Mouse (Mus musculus): ENCODE data around the gene Dysf. TPM values are rescaled to one million over a fixed set of nuclear protein-coding genes. Genes with fewer than 3 reads are reported as not detected.

Dysf gene
- total RNA-seq, 2 experiments from 2014 or later, result not detected

DNA sequence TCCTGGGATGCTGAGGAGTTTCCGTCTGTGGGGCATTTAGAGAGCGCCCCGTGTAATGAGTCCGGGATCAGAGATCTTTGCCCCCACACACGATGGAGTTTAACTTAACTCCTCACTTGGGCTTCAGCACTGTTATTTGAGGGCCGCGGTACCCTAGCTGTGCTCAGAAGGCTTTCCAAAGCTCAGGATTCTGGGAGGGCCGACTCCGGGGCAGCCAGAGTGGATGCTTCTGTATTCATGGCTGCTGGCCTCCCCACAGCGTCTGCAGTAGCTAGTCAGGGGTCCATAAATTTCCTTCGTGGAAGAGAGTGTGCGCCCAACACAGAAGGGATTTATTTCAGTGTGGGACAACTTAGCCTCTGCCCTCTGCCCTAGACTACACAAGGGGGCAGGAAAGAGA lies 97.7 kb downstream of the Dysf start:
- ATAC-seq (ENCODE audit: poor library complexity, severe bottlenecking), result no peak

DNA sequence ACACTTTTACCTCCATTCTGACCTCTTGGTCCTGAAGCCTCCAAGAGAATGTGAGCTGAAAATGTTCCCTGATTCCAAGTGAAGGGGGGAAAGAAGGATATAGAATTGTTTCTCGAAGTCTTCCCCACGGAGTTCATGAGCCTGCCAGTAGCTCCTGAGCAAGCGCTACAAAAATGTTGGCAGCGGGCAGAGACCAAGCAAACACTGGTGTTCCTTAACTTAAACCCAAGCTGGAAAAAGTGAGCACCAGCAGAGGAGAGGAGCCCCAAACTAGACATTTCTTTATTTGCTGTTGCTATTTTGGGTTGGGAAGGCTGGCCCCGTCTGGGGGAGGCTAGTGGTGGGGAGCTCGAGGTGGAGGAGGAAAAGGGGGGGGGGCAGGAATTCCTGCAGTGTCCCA lies 102.0 kb downstream of the Dysf start:
- ATAC-seq (ENCODE audit: poor library complexity, severe bottlenecking), result no peak

DNA sequence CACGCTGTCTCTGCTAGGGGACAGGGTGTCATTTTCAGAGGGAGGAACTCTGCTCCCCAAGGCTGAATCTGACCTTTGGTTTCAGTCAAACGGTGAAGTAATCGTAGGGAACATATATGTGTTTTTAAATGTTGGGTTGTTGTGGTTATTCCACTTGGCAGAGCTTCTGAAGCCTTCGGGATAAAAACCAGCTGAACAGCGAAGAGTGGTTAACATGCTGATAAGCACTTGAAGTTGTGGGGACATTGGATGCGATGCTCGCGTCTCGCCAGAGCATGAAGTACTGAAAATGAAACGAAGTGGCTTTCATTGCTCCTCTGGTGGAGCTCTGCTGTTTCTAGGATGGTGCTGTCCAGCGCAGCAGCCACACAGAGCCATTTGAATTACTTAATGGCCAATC lies 102.7 kb downstream of the Dysf start:
- no peak for ATAC-seq (ENCODE audit: poor library complexity, severe bottlenecking)

DNA sequence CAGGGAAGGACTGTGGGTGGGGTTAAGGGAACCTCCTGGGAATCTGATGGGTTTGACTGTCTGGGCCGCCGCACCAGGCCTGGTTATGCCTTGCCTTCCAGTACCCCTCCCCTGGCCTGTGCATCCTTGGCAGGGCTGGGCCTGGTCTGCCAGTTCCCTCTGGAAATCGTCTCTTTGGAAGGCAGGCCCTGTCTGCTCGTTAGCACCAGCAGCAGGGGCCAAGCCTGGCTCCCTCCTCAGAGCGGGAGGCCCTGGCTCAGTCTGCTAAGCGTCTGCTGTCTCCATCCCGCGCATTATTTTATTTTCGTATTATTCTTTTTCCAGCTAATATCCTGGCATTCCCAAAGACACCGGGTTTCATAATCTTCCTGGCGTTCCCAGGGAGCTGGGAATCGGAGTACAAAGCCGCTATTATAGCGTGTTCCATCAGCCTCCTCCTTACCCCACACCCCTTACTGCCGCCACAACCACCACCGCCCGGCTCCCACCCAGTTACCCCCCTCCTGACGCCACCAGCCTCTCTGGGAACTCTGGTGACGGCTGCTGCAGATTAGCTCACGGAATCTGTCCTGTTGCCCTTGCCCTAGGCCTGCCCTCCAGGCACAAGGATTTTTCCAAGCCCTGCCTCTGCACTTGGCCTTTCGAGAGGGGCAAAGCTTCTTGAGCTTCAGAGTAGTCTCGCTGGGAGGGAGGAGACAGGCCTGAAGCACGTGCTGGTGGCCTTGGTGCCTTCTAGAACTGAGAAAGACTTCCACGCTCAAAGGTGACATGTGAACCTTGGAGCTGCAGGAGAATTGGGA lies 111.5 kb downstream of the Dysf start:
- no peak for ATAC-seq (ENCODE audit: poor library complexity, severe bottlenecking)

DNA sequence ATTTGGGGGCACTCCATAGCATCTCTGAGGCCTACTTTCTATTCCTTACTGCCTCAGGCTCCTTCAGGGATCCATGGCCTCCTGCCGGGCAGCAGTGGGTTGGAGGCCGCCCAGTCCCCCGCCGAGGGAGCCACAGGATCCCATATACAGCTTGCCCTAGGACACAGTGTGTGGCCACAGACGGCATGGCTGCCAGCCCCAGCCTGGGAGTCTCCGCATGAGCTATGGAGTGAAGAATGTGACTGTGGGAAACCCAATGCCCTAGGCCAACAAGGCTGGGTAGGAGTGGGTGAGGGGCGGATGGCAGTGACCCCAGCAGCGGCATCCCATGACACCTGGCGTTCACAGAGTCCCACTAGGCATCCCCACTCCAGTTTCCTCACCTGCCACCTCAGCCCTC lies 116.2 kb downstream of the Dysf start:
- no peak for ATAC-seq (ENCODE audit: poor library complexity, severe bottlenecking)

DNA sequence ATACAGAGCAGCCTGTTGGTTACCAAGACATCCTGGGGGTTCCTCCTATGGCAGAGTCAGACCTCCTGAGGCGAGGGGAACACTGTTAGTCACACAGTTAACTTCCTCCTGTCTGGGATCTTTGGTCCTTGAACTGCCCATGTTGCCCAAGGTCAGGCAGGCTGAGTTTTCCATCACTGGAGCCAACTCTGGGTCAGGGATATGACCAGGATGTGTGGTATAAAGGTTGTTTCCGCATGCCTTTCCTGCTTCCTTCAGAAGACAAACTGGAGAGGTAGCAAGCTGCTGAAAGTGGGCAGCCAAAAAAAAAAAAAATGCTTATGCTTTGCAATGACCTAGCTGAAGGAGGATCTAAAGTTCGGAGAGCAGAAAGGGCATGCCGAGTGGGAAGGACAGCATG lies 116.7 kb downstream of the Dysf start:
- ATAC-seq (ENCODE audit: poor library complexity, severe bottlenecking), result no peak

DNA sequence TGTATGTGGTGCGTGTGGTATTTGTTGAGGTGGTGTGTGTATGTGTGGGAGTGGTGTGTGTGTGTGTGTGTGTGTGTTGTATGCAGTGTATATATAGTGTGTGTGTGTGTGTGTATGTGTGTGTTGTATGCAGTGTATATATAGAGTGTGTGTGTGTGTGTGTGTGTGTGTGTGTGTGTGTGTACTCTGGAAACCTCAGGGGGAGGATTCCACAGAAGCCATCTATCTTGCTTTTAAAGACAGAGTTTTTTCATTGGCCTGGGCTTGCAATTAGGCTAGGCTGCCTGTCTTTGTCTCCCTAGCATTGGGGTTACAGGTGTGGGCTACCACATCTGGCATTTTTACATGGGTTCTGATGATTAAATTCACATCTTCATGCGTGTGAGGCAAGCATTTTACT lies 119.8 kb downstream of the Dysf start:
- no peak for ATAC-seq (ENCODE audit: poor library complexity, severe bottlenecking)

DNA sequence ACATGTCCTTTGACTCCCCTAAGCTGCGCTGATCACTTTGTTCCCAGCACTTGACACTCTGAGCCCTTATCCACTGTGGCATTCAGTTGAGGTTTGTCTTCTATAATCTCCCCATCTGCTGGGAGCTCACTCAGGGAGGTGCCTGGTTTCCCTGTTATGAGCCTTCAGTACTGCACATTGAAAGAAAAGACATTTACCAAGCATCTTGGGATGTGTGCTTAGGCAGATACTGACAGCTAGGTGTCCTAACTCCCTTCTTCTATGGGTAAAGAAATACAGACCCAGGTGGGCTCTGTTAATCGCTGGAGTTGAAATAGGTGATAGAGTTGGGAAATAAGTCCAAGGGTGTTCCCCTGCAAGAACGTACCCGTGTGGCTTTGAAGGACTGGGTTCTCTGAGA lies 122.5 kb downstream of the Dysf start:
- ATAC-seq (ENCODE audit: poor library complexity, severe bottlenecking), result no peak

DNA sequence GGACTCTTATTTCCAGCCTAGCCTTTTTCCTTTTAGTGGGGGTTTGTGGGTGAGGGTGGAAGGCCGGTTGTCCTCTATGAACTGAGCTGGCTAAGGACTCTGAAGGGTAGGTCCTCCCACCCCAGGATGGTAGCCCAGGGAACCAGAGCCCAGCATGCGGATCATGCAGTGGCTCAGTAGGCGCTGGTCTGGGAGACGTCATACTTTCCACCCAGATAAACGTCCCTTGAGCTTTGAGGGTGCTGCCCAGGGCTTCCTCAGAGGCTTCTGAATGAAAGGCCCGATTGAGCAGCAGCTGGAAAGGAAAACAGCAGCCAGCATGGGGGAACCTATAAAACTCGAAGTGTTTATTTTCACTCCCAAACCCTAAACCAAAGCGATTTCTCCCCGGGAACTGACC lies 123.1 kb downstream of the Dysf start:
- no peak for ATAC-seq (ENCODE audit: poor library complexity, severe bottlenecking)

DNA sequence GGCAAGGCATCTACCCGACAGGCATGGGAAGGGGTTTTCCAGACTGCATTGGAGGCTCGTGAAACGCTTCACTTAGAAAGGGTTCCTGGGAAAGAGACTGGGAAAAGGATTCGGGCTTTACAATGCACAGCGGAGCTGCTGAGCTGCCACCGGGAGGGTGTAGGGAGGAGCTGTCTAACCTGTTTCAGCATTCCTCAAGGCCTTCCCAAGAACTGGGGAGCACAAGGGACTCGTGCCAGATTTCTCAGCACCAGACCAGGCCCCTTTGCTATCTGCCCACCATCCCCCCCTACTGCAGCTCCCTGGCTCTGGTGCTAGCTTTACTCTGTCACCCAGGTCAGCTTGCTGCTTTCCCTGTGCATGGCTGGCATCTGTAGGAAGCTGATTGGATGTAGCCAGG lies 124.7 kb downstream of the Dysf start:
- ATAC-seq (ENCODE audit: poor library complexity, severe bottlenecking), result no peak

DNA sequence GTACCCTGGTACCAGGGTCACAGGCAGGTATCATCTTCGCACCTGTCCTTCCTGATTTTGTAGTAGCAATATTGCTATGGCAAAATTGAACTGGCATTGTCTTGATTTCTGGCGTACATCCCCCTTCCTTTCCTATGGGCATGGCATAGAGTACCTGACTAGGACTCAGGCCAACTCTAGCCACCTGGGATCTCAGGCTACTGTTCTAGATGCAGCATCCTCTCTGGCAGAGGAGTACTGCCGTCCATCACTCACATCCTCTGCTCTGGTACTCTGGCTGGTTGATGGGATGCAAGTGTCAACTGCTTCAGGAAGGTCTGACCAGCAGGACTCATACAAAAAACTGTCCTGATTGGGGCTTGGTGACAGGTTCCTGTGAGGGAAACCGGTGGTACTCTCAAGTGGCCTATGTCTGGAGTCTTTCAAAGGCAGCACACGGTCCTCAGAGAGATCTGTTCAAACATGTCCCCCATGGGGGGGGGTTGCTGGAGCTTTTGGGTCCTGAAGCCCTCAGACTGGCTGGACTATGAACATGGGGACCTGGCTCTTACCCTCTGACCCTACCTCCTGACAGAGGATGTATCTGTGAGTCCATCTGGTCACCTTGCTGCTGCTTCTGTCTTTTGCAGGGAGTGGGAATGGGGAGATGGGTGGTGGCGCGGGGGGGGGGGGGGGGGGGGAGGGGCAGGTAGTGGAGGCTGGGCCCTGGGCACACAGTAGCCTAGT lies 125.8 kb downstream of the Dysf start:
- ATAC-seq (ENCODE audit: poor library complexity, severe bottlenecking), result no peak

DNA sequence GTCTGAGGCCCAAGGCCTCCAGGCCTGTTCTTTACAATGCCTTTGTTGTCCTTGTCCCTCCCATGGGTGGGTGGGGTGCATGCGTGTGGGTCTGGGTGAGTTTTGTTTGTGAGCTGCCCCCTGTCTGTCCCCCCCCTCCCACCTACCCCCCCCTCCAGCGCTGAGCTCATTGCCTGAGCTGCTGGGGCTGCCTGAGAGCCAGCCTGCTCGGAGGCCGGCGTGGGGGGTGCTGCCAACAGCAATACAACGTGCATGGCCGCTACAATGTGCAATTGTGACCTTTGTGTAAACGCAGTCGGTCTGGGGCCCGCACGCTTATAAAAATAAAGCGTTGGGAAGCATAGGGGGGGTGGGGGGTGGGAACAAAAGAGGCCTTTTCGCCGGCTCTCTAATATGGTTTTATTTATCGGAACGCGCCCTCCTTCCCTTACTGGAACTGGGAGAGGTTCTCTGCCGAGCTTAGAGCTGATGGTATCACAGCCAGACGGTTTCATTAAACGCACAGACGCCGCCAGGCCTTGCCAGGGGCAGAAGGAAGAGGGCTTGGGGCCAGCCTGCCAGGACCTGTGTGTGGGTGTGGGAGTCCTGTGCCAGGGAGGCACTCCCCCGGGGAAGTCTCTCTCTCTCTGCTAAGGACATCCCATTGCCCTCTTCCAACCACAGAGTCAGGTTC lies 126.5 kb downstream of the Dysf start:
- no peak for ATAC-seq (ENCODE audit: poor library complexity, severe bottlenecking)

DNA sequence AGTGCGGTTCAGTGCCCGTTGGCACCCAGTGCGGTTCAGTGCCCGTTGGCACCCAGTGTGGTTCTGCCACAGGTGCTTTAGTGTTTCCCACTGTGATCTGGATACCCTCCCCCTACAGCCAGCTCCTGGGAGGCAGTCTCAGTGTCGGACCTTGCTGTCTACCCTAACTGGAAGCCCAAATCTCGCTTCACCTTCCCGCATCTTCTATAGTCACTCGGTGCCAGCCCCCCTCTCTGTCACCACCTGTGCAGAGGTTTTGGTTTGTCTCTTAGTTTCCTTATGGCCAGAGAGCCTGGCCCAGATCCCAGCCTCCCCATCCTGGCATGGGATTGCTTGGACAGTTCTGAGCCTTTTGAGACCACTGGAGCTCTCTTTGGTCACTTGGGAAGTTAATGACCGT lies 127.3 kb downstream of the Dysf start:
- no peak for ATAC-seq (ENCODE audit: poor library complexity, severe bottlenecking)

DNA sequence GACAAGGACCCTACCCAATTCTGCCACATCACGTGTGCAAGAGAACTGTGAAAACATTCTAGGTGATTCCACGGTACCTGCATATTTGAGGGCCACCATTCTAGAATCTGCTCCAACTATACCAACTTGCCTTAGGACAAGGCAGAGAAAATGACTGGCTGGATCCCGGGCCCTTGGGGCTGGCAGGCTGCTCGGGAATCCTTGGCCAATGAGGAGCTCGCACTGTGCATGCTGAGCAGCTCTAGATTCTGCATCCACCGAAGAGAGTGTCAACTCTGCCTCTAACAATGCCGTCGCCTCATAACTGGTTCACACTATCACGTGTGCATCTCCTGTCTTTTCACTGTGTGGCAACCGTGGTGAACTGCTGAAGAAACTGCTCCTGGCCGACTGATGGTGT lies 128.0 kb downstream of the Dysf start:
- no peak for ATAC-seq (ENCODE audit: poor library complexity, severe bottlenecking)

DNA sequence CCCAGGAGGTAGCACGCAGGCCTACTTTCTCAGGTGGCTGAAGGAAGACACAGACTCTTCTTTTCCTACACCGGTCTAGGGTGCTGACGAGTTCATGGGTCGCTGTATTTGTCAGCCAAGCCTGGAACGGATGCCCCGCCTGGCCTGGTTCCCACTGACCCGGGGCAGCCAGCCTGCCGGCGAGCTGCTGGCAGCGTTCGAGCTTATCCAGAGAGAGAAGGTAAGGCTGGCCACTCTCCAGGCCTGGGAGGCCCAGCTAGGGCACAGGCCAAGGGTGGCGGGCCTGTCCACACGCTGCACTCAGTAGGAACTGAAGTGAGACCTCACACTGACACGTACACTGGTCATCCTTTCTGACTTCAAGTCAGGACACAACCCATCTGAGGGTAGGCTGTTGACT lies 131.5 kb downstream of the Dysf start:
- no peak for ATAC-seq (ENCODE audit: poor library complexity, severe bottlenecking)

DNA sequence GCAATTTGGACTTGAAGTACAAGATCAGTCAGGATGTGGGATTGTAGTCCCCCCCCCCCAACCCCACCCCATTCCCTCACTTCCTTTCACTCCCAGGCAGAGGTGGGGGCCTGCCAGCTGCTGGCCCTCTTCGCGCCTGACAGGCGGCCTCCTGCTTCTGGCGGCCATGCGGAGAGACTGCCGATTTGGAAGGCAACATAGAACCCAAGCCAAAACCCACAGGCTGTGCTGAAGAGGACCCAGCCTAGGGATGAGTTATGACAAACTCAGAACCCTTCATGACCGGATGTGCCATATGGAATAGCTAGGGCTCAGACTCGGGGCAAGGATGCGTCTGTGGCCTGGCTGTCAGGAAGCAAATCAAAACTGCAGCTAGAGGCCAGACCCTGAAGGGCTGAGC lies 134.1 kb downstream of the Dysf start:
- no peak for ATAC-seq (ENCODE audit: poor library complexity, severe bottlenecking)

DNA sequence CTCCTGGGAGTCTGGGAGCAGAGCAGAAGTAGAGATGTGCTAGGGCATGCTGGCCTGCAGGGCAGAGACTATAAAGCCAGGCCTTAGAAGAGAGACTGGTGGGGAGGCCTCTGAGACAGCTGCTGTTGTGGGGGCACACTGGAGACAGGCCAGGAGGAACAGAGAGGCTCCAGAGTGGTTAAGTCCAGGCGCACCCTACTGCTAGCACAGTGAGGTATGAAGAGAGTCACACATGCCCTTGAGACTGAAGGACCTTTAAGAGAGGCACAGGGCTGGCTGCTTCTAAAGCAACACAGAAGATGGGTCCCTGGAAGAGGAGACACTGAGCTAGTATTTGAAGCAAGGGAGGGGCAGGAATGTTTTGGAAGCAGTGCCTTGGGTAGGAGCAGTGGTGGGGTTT lies 134.9 kb downstream of the Dysf start:
- ATAC-seq (ENCODE audit: poor library complexity, severe bottlenecking), result no peak

DNA sequence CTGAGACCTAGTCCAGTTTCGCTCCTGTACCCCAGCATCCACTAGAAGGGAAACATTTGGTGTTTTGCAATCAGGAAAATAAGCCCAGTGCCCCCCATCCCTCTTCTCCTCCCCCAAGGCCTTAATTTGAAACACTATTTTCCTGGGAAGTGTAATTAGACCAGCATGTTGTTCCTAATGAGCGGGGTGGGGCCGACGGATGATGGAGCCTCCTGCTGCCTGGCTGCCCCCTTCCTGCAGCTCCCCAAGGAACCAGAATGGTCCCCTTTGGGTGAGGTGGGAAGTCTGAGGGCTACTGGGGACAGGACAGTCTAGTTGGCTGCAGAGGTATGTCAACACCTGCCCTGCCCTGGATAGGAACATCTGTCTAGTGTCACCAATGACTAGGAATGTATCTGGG lies 136.0 kb downstream of the Dysf start:
- ATAC-seq (ENCODE audit: poor library complexity, severe bottlenecking), result no peak

DNA sequence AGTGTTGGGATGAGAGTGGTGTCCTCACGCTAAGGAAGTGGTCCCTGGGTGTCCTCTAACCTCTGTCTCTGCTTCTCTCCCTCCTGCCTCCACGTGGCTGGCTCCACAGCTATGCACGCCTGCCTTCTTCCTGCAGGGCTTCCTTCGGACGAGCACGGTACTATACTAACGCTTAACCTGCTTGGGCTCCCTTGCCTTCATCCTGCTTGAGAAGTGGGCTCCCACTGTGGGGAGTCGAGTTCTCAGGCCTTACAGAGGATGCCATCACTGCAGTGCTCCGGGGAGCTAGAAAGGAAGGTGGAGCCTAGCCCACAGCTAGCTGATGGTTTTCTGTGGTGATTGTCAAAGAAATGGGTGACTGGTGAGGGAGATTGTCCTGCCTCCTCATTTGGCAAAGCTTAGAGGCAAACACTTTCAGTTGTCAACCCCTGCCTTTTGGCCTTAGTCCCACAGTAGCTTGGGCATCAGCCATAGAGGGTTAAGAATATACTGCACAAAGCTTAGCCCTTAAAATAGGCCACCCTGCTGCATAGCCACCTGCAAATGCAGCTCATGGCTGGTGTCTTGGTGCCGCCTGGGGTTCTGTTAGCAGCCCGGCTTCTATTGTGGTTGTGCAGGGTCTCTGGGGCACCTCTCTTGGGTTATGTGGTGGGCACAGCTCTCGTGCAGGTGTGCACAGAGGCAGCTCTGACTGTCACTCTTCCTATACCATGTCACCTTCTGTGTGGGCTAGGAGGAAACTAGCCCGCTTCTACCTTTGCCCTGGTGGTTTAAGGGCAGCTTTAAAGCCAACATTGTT lies 139.0 kb downstream of the Dysf start:
- no peak for ATAC-seq (ENCODE audit: poor library complexity, severe bottlenecking)

DNA sequence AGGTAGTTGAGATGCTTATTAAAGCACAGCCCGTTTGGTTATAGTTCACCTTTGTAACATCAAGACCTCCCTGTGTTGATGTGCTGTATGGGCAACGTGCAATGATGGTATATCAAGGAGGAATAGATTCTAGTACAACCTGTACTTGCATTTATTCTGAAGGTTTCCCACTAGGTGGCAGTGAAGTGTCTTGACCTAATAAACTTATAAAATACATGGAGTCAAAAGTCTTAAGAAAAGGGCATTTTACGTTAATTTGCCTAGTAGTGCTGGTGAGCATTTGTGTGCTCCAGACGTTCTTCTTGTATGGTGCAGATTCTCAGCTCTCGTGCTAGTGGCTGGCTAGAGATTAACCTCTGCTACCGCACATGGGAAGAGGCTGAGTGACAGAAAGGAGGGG lies 140.1 kb downstream of the Dysf start:
- ATAC-seq (ENCODE audit: poor library complexity, severe bottlenecking), result no peak

DNA sequence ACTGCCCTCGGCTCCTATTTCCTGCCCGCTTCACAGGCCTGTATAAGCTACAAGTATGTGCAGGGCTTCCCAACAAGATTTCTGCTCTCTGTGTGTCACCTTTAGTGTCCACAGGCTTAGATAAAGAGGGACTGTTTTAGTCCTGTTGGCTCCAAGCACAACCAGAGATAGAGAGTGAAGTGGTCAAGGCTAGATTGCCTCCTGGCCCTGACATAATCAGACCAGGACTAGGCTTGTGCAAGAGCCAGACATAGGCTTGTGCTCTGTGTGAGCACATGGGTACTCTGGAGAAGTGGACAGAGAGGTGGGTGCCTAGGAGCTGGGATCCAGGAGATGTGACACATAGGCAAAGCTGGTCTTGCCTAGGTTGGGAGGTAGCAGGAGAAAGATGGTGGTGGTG lies 146.1 kb downstream of the Dysf start:
- ATAC-seq (ENCODE audit: poor library complexity, severe bottlenecking), result no peak

Measured in megakaryocyte, adult 5-6 weeks (primary cell).